Mouse (Mus musculus): ENCODE data around the gene Lrrc8e. TPM values are rescaled to one million over a fixed set of nuclear protein-coding genes. Genes with fewer than 3 reads are reported as not detected.

Lrrc8e gene
- total RNA-seq, 2 experiments from 2014 or later, result not detected

GRCm38 (mm10) chr8:4269609-4270008, 43.0 kb downstream of the Lrrc8e start:
- no peak for DNase-seq (ENCODE audit: low spot score in 2 of 2)
- H3K4me3 ChIP-seq, result no peak overlapping the region
- no peak for TF ChIP-seq CTCF (conservative IDR thresholded peaks at IDR 0.05)
- H3K27ac ChIP-seq, result no peak overlapping the region

GRCm38 (mm10) chr8:4275275-4276110, 48.9 kb downstream of the Lrrc8e start, which contains the start of gene Timm44:
Gene Timm44 (minus strand): TSS chr8:4275913.
- no peak for TF ChIP-seq CTCF (conservative IDR thresholded peaks at IDR 0.05)
- peak; percentile 97 for DNase-seq (ENCODE audit: low spot score in 2 of 2)

GRCm38 (mm10) chr8:4276111-4276465, 49.5 kb downstream of the Lrrc8e start:
- no peak for DNase-seq (ENCODE audit: low spot score in 2 of 2)
- no peak for TF ChIP-seq CTCF (conservative IDR thresholded peaks at IDR 0.05)

More at GRCm38 (mm10) chr8:4275275-4276110, 48.9 kb downstream of the Lrrc8e start, which contains the start of gene Timm44:
- Histone ChIP-seq H3K27ac (peak within 1 kb of the TSS; percentile 93), H3K4me3 (peak within 1 kb of the TSS; percentile 96)

More at GRCm38 (mm10) chr8:4276111-4276465, 49.5 kb downstream of the Lrrc8e start:
- Histone ChIP-seq H3K4me3 (peak overlapping the region; percentile 96), H3K27ac (peak overlapping the region; percentile 93)

Other genes with a start within 250 kb of the Lrrc8e start
- gene Cd209f, start 121.0 kb upstream of the Lrrc8e start, total RNA-seq (2021), result under 1 TPM in 1 of 2 experiments, not detected in 1; 0.69 TPM
- not detected for gene Cd209g, start 92.7 kb upstream of the Lrrc8e start, total RNA-seq (2021)
- gene Evi5l, start 60.3 kb upstream of the Lrrc8e start, total RNA-seq (2021), result 100 to 1,000 TPM; 100 to 107 TPM
- gene Prr36, start 9.4 kb upstream of the Lrrc8e start, total RNA-seq (2021), result 10 to 100 TPM; 46.0 to 47.4 TPM
- 100 to 1,000 TPM in 1 of 2 experiments, 10 to 100 TPM in 1; 98.4 to 106 TPM for gene Map2k7, start 11.9 kb downstream of the Lrrc8e start, total RNA-seq (2021)
- 1 to 10 TPM; 1.1 to 2.4 TPM for gene Gm49320, start 12.0 kb downstream of the Lrrc8e start, total RNA-seq (2021)
- 10 to 100 TPM; 18.0 to 20.3 TPM for gene Tgfbr3l, start 21.4 kb downstream of the Lrrc8e start, total RNA-seq (2021)
- gene Snapc2, start 26.3 kb downstream of the Lrrc8e start, total RNA-seq (2021), result 10 to 100 TPM; 27.7 to 27.8 TPM
- 100 to 1,000 TPM; 515 to 555 TPM for gene Ctxn1, start 32.4 kb downstream of the Lrrc8e start, total RNA-seq (2021)
- gene Timm44, start 49.1 kb downstream of the Lrrc8e start, total RNA-seq (2021), result 10 to 100 TPM; 73.9 to 78.8 TPM
- gene Ccl25, start 98.4 kb downstream of the Lrrc8e start, total RNA-seq (2021), result 10 to 100 TPM; 24.6 to 27.5 TPM
- 10 to 100 TPM; 78.6 to 81.1 TPM for gene Elavl1, start 98.6 kb downstream of the Lrrc8e start, total RNA-seq (2021)

All from layer of hippocampus, adult 2 months (tissue).